Mouse (Mus musculus): ENCODE data around the gene Zfp36.

Gene Zfp36

GRCm38 (mm10) chr7:28338108-28338998, 41.7 kb downstream of the Zfp36 start, which contains the start of gene Supt5:
Supt5 (minus strand) TSS chr7:28338746.
- DNase-seq (ENCODE audit: low read depth, low spot score) = peak; percentile 98

GRCm38 (mm10) chr7:28335471-28335870, 44.6 kb downstream of the Zfp36 start:
- DNase-seq (ENCODE audit: low read depth, low spot score) = no peak

GRCm38 (mm10) chr7:28334534-28334933, 45.5 kb downstream of the Zfp36 start:
- no peak for DNase-seq (ENCODE audit: low read depth, low spot score)

GRCm38 (mm10) chr7:28328260-28328659, 51.8 kb downstream of the Zfp36 start:
- no peak for DNase-seq (ENCODE audit: low read depth, low spot score)
